Mouse (Mus musculus) ES-E14 (cell line): ENCODE measurements around the gene Serpina10.

Experiments used
- ZC3H11A ChIP-seq: IDR thresholded peaks from 2 replicates; pipeline ENCODE4 v1.6.1; 2012; ENCODE audit warnings: low read depth, mild to moderate bottlenecking, inconsistent platforms, low read length, borderline replicate concordance
- ZNF384 ChIP-seq: IDR thresholded peaks from 2 replicates; pipeline ENCODE4 v1.6.1; 2012; ENCODE audit warnings: low read depth, low read length, inconsistent platforms

- TF ChIP-seq ZNF384: no peak
- TF ChIP-seq ZC3H11A: no peak
These were observed 29.4 kb downstream of the Serpina10 start for GRCm38 (mm10) chr12:103601839-103602238.
